Mouse (Mus musculus): ENCODE results near the gene Cask. TPM values are rescaled to one million over a fixed set of nuclear protein-coding genes. Genes with fewer than 3 reads are reported as not detected.

Gene Cask
- polyA plus RNA-seq, 1 experiment from 2014 or later, result 27.3 TPM

- H3K4me2 ChIP-seq (replicated peaks; ENCODE audit: low read depth, low read length), result no peak overlapping the region
- H3K27me3 ChIP-seq (ENCODE audit: control insufficient read depth, insufficient read depth, low read length), result no peaks in the 10 kb centered on the region
- H3K4me3 ChIP-seq (ENCODE audit: low read depth, low read length), result no peak overlapping the region
- H3K4me1 ChIP-seq (ENCODE audit: control insufficient read depth, insufficient read depth, low read length), result no peaks in the 10 kb centered on the region
- H3K36me3 ChIP-seq (ENCODE audit: control insufficient read depth, insufficient read depth, low read length), result no peaks in the 10 kb centered on the region; the same call in 1 of the 2 replicates
- H3K9ac ChIP-seq (replicated peaks; ENCODE audit: low read depth, low read length), result no peak overlapping the region
- no peak for ATAC-seq (ENCODE audit: insufficient number of reproducible peaks, insufficient read depth, low FRiP score, low read depth)
- H3K9me3 ChIP-seq (ENCODE audit: control insufficient read depth, low read depth, low read length), result no peaks in the 10 kb centered on the region
- no peak overlapping the region for H3K27ac ChIP-seq (ENCODE audit: low read length)
- WGBS, result 81% methylated on average over 3 of the region's 3 CpGs
Observed at GRCm38 (mm10) chrX:13554504-13554903, 296.7 kb downstream of the Cask start.

- Histone ChIP-seq H3K9ac (replicated peaks; ENCODE audit: low read depth, low read length) (no peak overlapping the region), H3K4me2 (replicated peaks; ENCODE audit: low read depth, low read length) (no peak overlapping the region), H3K9me3 (ENCODE audit: control insufficient read depth, low read depth, low read length) (no peaks in the 10 kb centered on the region), H3K27me3 (ENCODE audit: control insufficient read depth, insufficient read depth, low read length) (no peaks in the 10 kb centered on the region), H3K36me3 (ENCODE audit: control insufficient read depth, insufficient read depth, low read length) (no peaks in the 10 kb centered on the region; the same call in 1 of the 2 replicates), H3K27ac (ENCODE audit: low read length) (no peak overlapping the region), H3K4me3 (ENCODE audit: low read depth, low read length) (no peak overlapping the region), H3K4me1 (ENCODE audit: control insufficient read depth, insufficient read depth, low read length) (no peaks in the 10 kb centered on the region)
- ATAC-seq (ENCODE audit: insufficient number of reproducible peaks, insufficient read depth, low FRiP score, low read depth), result no peak
- WGBS, result 63% methylated on average over 2 of the region's 2 CpGs
Observed at GRCm38 (mm10) chrX:13552288-13552687, 298.9 kb downstream of the Cask start.

DNA sequence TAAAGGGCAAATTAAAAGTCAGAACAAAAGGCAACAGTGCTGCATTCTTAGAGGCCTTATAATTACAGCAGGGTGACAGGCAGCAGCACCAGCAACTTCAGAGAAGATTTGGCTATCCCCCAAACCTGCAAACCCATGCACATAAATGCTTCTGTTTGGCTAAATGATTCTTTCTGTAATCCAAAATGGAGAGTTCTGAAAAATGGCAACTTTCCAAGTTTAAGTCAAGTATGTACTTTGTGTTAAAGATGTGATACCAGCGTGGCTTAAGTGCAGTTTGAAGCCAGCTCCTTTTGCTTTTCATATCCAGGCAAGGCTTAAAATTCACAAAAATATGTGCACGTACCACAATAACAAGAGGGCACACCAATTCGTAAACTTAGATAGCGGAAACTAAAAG, 299.6 kb downstream of the Cask start:
- no peaks in the 10 kb centered on the region; the same call in 1 of the 2 replicates for H3K36me3 ChIP-seq (ENCODE audit: control insufficient read depth, insufficient read depth, low read length)
- H3K4me3 ChIP-seq (ENCODE audit: low read depth, low read length), result no peak overlapping the region
- no peak overlapping the region for H3K9ac ChIP-seq (replicated peaks; ENCODE audit: low read depth, low read length)
- no peak overlapping the region for H3K4me2 ChIP-seq (replicated peaks; ENCODE audit: low read depth, low read length)
- no peak overlapping the region for H3K27ac ChIP-seq (ENCODE audit: low read length)
- no peaks in the 10 kb centered on the region for H3K27me3 ChIP-seq (ENCODE audit: control insufficient read depth, insufficient read depth, low read length)
- H3K9me3 ChIP-seq (ENCODE audit: control insufficient read depth, low read depth, low read length), result no peaks in the 10 kb centered on the region
- no peak for ATAC-seq (ENCODE audit: insufficient number of reproducible peaks, insufficient read depth, low FRiP score, low read depth)
- WGBS, result 67% methylated on average over 4 of the region's 4 CpGs
- no peaks in the 10 kb centered on the region for H3K4me1 ChIP-seq (ENCODE audit: control insufficient read depth, insufficient read depth, low read length)

DNA sequence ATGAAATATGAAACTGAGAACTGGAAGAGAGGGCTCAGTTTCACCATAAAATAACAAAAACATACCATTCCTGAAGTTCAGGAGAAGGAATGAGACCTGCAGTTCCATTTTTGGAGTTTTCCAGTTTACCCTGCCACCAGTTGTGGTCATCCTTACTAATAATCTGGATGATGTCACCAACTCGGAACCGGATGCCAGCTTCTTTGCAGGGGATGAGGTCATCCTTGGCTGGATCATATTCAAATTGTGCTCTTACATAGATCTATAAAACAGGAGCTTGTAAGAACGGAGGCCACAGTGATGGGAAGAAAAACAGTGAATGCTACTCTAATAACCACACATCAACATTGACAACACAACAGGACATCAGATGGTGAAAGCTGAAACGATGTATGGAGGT, 302.1 kb downstream of the Cask start:
- Histone ChIP-seq H3K9me3 (ENCODE audit: control insufficient read depth, low read depth, low read length) (no peaks in the 10 kb centered on the region), H3K4me3 (ENCODE audit: low read depth, low read length) (no peak overlapping the region), H3K27ac (ENCODE audit: low read length) (no peak overlapping the region), H3K4me1 (ENCODE audit: control insufficient read depth, insufficient read depth, low read length) (no peaks in the 10 kb centered on the region), H3K4me2 (replicated peaks; ENCODE audit: low read depth, low read length) (no peak overlapping the region), H3K9ac (replicated peaks; ENCODE audit: low read depth, low read length) (no peak overlapping the region), H3K27me3 (ENCODE audit: control insufficient read depth, insufficient read depth, low read length) (no peaks in the 10 kb centered on the region), H3K36me3 (ENCODE audit: control insufficient read depth, insufficient read depth, low read length) (no peaks in the 10 kb centered on the region)
- WGBS, result 88% methylated on average over 4 of the region's 4 CpGs
- ATAC-seq (ENCODE audit: insufficient number of reproducible peaks, insufficient read depth, low FRiP score, low read depth), result no peak

- no peaks in the 10 kb centered on the region for H3K9me3 ChIP-seq (ENCODE audit: control insufficient read depth, low read depth, low read length)
- H3K9ac ChIP-seq (replicated peaks; ENCODE audit: low read depth, low read length), result no peak overlapping the region
- H3K27ac ChIP-seq (ENCODE audit: low read length), result no peak overlapping the region
- no peaks in the 10 kb centered on the region for H3K27me3 ChIP-seq (ENCODE audit: control insufficient read depth, insufficient read depth, low read length)
- no peaks in the 10 kb centered on the region for H3K4me1 ChIP-seq (ENCODE audit: control insufficient read depth, insufficient read depth, low read length)
- 87% methylated on average over 8 of the region's 8 CpGs for WGBS
- peaks cover 3% of the 10 kb centered on the region; the same call in 1 of the 2 replicates for H3K36me3 ChIP-seq (ENCODE audit: control insufficient read depth, insufficient read depth, low read length)
- H3K4me3 ChIP-seq (ENCODE audit: low read depth, low read length), result no peak overlapping the region
- ATAC-seq (ENCODE audit: insufficient number of reproducible peaks, insufficient read depth, low FRiP score, low read depth), result no peak
- H3K4me2 ChIP-seq (replicated peaks; ENCODE audit: low read depth, low read length), result no peak overlapping the region
Observed at GRCm38 (mm10) chrX:13521288-13521687, 329.9 kb downstream of the Cask start.

DNA sequence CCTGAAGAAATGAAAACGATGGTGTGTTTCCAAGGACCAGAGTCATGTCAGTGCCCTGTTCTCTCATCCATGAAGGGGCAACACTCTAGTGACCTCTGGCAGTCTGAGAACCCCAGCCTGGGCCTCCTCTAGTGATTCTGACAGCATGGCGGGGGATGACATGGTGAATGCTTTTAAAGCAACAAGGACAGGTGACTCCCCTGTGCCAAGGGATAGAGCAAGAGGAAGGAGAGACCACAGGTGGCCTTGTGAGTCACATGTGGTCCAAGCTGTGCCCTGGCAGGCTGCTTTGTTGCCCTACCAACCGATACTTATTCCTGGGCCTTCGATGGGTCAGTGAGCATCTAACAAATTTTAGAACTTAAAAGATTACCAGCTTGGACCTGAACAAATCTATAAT, 330.6 kb downstream of the Cask start:
- ATAC-seq (ENCODE audit: insufficient number of reproducible peaks, insufficient read depth, low FRiP score, low read depth), result no peak
- Histone ChIP-seq H3K9me3 (ENCODE audit: control insufficient read depth, low read depth, low read length) (no peaks in the 10 kb centered on the region), H3K4me3 (ENCODE audit: low read depth, low read length) (no peak overlapping the region), H3K27ac (ENCODE audit: low read length) (no peak overlapping the region), H3K36me3 (ENCODE audit: control insufficient read depth, insufficient read depth, low read length) (no peaks in the 10 kb centered on the region; the same call in 1 of the 2 replicates), H3K4me1 (ENCODE audit: control insufficient read depth, insufficient read depth, low read length) (no peaks in the 10 kb centered on the region), H3K9ac (replicated peaks; ENCODE audit: low read depth, low read length) (no peak overlapping the region), H3K4me2 (replicated peaks; ENCODE audit: low read depth, low read length) (no peak overlapping the region), H3K27me3 (ENCODE audit: control insufficient read depth, insufficient read depth, low read length) (no peaks in the 10 kb centered on the region)
- 91% methylated on average over 4 of the region's 4 CpGs for WGBS

- no peak overlapping the region for H3K27ac ChIP-seq (ENCODE audit: low read length)
- no peak for ATAC-seq (ENCODE audit: insufficient number of reproducible peaks, insufficient read depth, low FRiP score, low read depth)
- H3K4me3 ChIP-seq (ENCODE audit: low read depth, low read length), result no peak overlapping the region
- no peak overlapping the region for H3K9ac ChIP-seq (replicated peaks; ENCODE audit: low read depth, low read length)
- no peaks in the 10 kb centered on the region for H3K9me3 ChIP-seq (ENCODE audit: control insufficient read depth, low read depth, low read length)
- WGBS, result 77% methylated on average over 5 of the region's 5 CpGs
- H3K27me3 ChIP-seq (ENCODE audit: control insufficient read depth, insufficient read depth, low read length), result no peaks in the 10 kb centered on the region
- no peaks in the 10 kb centered on the region; the same call in 1 of the 2 replicates for H3K36me3 ChIP-seq (ENCODE audit: control insufficient read depth, insufficient read depth, low read length)
- H3K4me1 ChIP-seq (ENCODE audit: control insufficient read depth, insufficient read depth, low read length), result no peaks in the 10 kb centered on the region
- no peak overlapping the region for H3K4me2 ChIP-seq (replicated peaks; ENCODE audit: low read depth, low read length)
Observed at GRCm38 (mm10) chrX:13519408-13519783, 331.8 kb downstream of the Cask start.

GRCm38 (mm10) chrX:13518781-13519407, 332.3 kb downstream of the Cask start:
- no peaks in the 10 kb centered on the region for H3K9me3 ChIP-seq (ENCODE audit: control insufficient read depth, low read depth, low read length)
- H3K9ac ChIP-seq (replicated peaks; ENCODE audit: low read depth, low read length), result no peak overlapping the region
- no peak overlapping the region for H3K4me2 ChIP-seq (replicated peaks; ENCODE audit: low read depth, low read length)
- H3K4me3 ChIP-seq (ENCODE audit: low read depth, low read length), result no peak overlapping the region
- H3K27me3 ChIP-seq (ENCODE audit: control insufficient read depth, insufficient read depth, low read length), result no peaks in the 10 kb centered on the region
- WGBS, result 74% methylated on average over 4 of the region's 4 CpGs
- ATAC-seq (ENCODE audit: insufficient number of reproducible peaks, insufficient read depth, low FRiP score, low read depth), result no peak
- no peaks in the 10 kb centered on the region; the same call in 1 of the 2 replicates for H3K36me3 ChIP-seq (ENCODE audit: control insufficient read depth, insufficient read depth, low read length)
- H3K4me1 ChIP-seq (ENCODE audit: control insufficient read depth, insufficient read depth, low read length), result no peaks in the 10 kb centered on the region
- no peak overlapping the region for H3K27ac ChIP-seq (ENCODE audit: low read length)

GRCm38 (mm10) chrX:13518019-13518418, 333.1 kb downstream of the Cask start:
- no peak overlapping the region for H3K4me3 ChIP-seq (ENCODE audit: low read depth, low read length)
- no peaks in the 10 kb centered on the region for H3K4me1 ChIP-seq (ENCODE audit: control insufficient read depth, insufficient read depth, low read length)
- no peak overlapping the region for H3K9ac ChIP-seq (replicated peaks; ENCODE audit: low read depth, low read length)
- H3K27me3 ChIP-seq (ENCODE audit: control insufficient read depth, insufficient read depth, low read length), result no peaks in the 10 kb centered on the region
- no peak for ATAC-seq (ENCODE audit: insufficient number of reproducible peaks, insufficient read depth, low FRiP score, low read depth)
- no peak overlapping the region for H3K27ac ChIP-seq (ENCODE audit: low read length)
- H3K4me2 ChIP-seq (replicated peaks; ENCODE audit: low read depth, low read length), result no peak overlapping the region
- 76% methylated on average over 10 of the region's 10 CpGs for WGBS
- H3K9me3 ChIP-seq (ENCODE audit: control insufficient read depth, low read depth, low read length), result no peaks in the 10 kb centered on the region
- no peaks in the 10 kb centered on the region; the same call in 1 of the 2 replicates for H3K36me3 ChIP-seq (ENCODE audit: control insufficient read depth, insufficient read depth, low read length)
